37 mouse cellular contexts compared by ENCODE assay signal in genomic region chr11:87581161-87581865, GRCm38 (mm10). TPM values are rescaled to one million over a fixed set of nuclear protein-coding genes. Genes with fewer than 3 reads are reported as not detected.
A peak's percentile ranks its signal among the peaks of the same experiment; 100 is the strongest.
DNase-seq lines count a peak whose midpoint lies in the region; ATAC-seq and TF ChIP-seq lines count a peak whose summit lies in the region.
"Had no signal": no experiment of that assay in that cellular context is flagged by ENCODE, and none has a peak within 500 bp of the region (broad histone marks: within the 10 kb centered on the region; RNA-seq: fewer than 3 reads in every experiment).

No protein-coding gene starts in this region.

- no peak for TF ChIP-seq EP300 in heart, adult 2 months (IDR thresholded peaks at IDR 0.05; ENCODE audit: insufficient read depth, low read depth, low read length)

- intact Hi-C loops in heart, adult 2 months (cut with DNase I) = no loop called here
- intact Hi-C loops in heart, postnatal 14 days (cut with DNase I) = no loop called here

- H3K9me3 ChIP-seq in lung, embryonic 15.5 days = no peaks in the 10 kb centered on the region
- H3K9me3 ChIP-seq: embryonic facial prominence, embryonic 15.5 days; forebrain, embryonic 13.5 days; G1E; heart, embryonic 13.5 days; hindbrain, embryonic 10.5 days; hindbrain, embryonic 15.5 days; kidney, embryonic 15.5 days; liver, embryonic 15.5 days; neural tube, embryonic 15.5 days had no signal

- H3K27me3 ChIP-seq in cerebellum, adult 2 months (ENCODE audit: control insufficient read depth, insufficient read depth, low read length) = no peaks in the 10 kb centered on the region
- no peaks in the 10 kb centered on the region for H3K27me3 ChIP-seq in heart, adult 2 months (ENCODE audit: control insufficient read depth, insufficient read depth, low read length)
- H3K27me3 ChIP-seq in lung, embryonic 15.5 days = no peaks in the 10 kb centered on the region
- H3K27me3 ChIP-seq: embryonic facial prominence, embryonic 15.5 days; heart, embryonic 13.5 days; hindbrain, embryonic 15.5 days; kidney, embryonic 15.5 days; neural tube, embryonic 15.5 days had no signal

- WGBS in cerebellum, adult 2 months = 50% methylated on average over 12 of the region's 12 CpGs
- 87% methylated on average over 12 of the region's 12 CpGs for WGBS in heart, adult 2 months
- WGBS in lung, embryonic 15.5 days = 87% methylated on average over 12 of the region's 12 CpGs

- H3K79me2 ChIP-seq in heart, adult 2 months (replicated peaks; ENCODE audit: control insufficient read depth, insufficient read depth, low read length) = no peaks in the 10 kb centered on the region

- peak in 1 of 2 experiments; percentile 40 for DNase-seq in cerebellum, adult 2 months
- no peak for DNase-seq in cerebellum, postnatal 36 days
- no peak for DNase-seq in heart, adult 2 months
- no peak for DNase-seq in heart, postnatal 14 days
- DNase-seq in lung, postnatal 36 days = no peak
- DNase-seq in T-cell, adult 2 months (ENCODE audit: low spot score) = no peak
- DNase-seq: gastrocnemius, postnatal 14 days; heart, adult 18-20 months; heart, postnatal 10 days; kidney, adult 18-20 months; kidney, postnatal 36 days; liver; midbrain, embryonic 14.5 days; right cerebral cortex, postnatal 25 days; spleen, adult 18-20 months; thymus, postnatal 14 days had no signal

- H3K9ac ChIP-seq in heart, adult 2 months (ENCODE audit: low read depth, low read length) = no peak overlapping the region; the same call in 1 of the 2 replicates
- H3K9ac ChIP-seq in lung, embryonic 15.5 days = no peak overlapping the region
- H3K9ac ChIP-seq: embryonic facial prominence, embryonic 15.5 days; forebrain, embryonic 13.5 days; heart, embryonic 13.5 days; hindbrain, embryonic 15.5 days; kidney, embryonic 15.5 days; liver, embryonic 15.5 days; neural tube, embryonic 15.5 days had no signal

- peaks cover 5% of the 10 kb centered on the region; the same call in 1 of the 2 replicates for H3K36me3 ChIP-seq in heart, adult 2 months (ENCODE audit: control insufficient read depth, insufficient read depth, low read length)
- no peaks in the 10 kb centered on the region for H3K36me3 ChIP-seq in lung, embryonic 15.5 days
- H3K36me3 ChIP-seq: embryonic facial prominence, embryonic 15.5 days; G1E; heart, embryonic 13.5 days; hindbrain, embryonic 10.5 days; hindbrain, embryonic 15.5 days; kidney, embryonic 15.5 days; liver, embryonic 15.5 days; neural tube, embryonic 15.5 days had no signal

- H3K27ac ChIP-seq in cerebellum, adult 2 months (ENCODE audit: insufficient read depth, low read length) = peak overlapping the region; percentile 81
- H3K27ac ChIP-seq in heart, adult 2 months = peak overlapping the region; percentile 55
- H3K27ac ChIP-seq in lung, embryonic 15.5 days = no peak overlapping the region
- peak overlapping the region; percentile 84 for H3K27ac ChIP-seq in cortical plate, adult 2 months (ENCODE audit: insufficient read depth, low read length)
- H3K27ac ChIP-seq: embryonic facial prominence, embryonic 15.5 days; forebrain, embryonic 13.5 days; heart, embryonic 13.5 days; hindbrain, embryonic 10.5 days; hindbrain, embryonic 15.5 days; kidney, embryonic 15.5 days; liver, embryonic 15.5 days; macrophage; neural tube, embryonic 15.5 days had no signal

- H3K4me2 ChIP-seq in lung, embryonic 15.5 days = peak overlapping the region; percentile 82; the same call in 1 of the 2 replicates
- H3K4me2 ChIP-seq: embryonic facial prominence, embryonic 15.5 days; forebrain, embryonic 13.5 days; heart, embryonic 13.5 days; hindbrain, embryonic 15.5 days; kidney, embryonic 15.5 days; liver, embryonic 15.5 days; neural tube, embryonic 15.5 days had no signal

- peaks cover 41% of the 10 kb centered on the region for H3K4me1 ChIP-seq in cerebellum, adult 2 months (ENCODE audit: control insufficient read depth, insufficient read depth, low read length)
- H3K4me1 ChIP-seq in heart, adult 2 months (ENCODE audit: control insufficient read depth, insufficient read depth, low read length) = peaks cover 32% of the 10 kb centered on the region
- peaks cover 56% of the 10 kb centered on the region for H3K4me1 ChIP-seq in lung, embryonic 15.5 days
- H3K4me1 ChIP-seq in cortical plate, adult 2 months (ENCODE audit: control insufficient read depth, insufficient read depth, low read length) = peaks cover 4% of the 10 kb centered on the region

- ATAC-seq in lung, embryonic 15.5 days (ENCODE audit: borderline replicate concordance, extremely low read depth, low FRiP score, low TSS enrichment) = no peak
- ATAC-seq: forebrain, embryonic 13.5 days; inflammation-experienced regulatory T-cells, adult 6 months had no signal

- no peak for TF ChIP-seq POLR2A in cerebellum, adult 2 months (IDR thresholded peaks at IDR 0.05; ENCODE audit: borderline replicate concordance, insufficient read depth, low read length)
- no peak for TF ChIP-seq POLR2A in heart, adult 2 months (IDR thresholded peaks at IDR 0.05; ENCODE audit: insufficient read depth, low read depth, low read length)
- no peak for TF ChIP-seq POLR2A in cortical plate, adult 2 months (IDR thresholded peaks at IDR 0.05; ENCODE audit: extremely low read depth, insufficient read depth, low read length)

- H3K4me3 ChIP-seq in cerebellum, adult 2 months (replicated peaks; ENCODE audit: insufficient read depth, low read depth, low read length) = peak overlapping the region; percentile 42
- H3K4me3 ChIP-seq in heart, adult 2 months = no peak overlapping the region
- no peak overlapping the region for H3K4me3 ChIP-seq in lung, embryonic 15.5 days
- H3K4me3 ChIP-seq in cortical plate, adult 2 months (ENCODE audit: insufficient read depth, low read length) = peak overlapping the region; percentile 24
- H3K4me3 ChIP-seq: embryonic facial prominence, embryonic 15.5 days; forebrain, embryonic 13.5 days; heart, embryonic 13.5 days; hindbrain, embryonic 10.5 days; hindbrain, embryonic 15.5 days; kidney, embryonic 15.5 days; liver, embryonic 15.5 days; neural tube, embryonic 15.5 days had no signal

- no peak for TF ChIP-seq CTCF in cerebellum, adult 2 months (IDR thresholded peaks at IDR 0.05; ENCODE audit: borderline replicate concordance, insufficient read depth, low read depth, low read length)
- TF ChIP-seq CTCF in heart, adult 2 months (IDR thresholded peaks at IDR 0.05) = no peak
- no peak for TF ChIP-seq CTCF in cortical plate, adult 2 months (IDR thresholded peaks at IDR 0.05; ENCODE audit: extremely low read depth, insufficient read depth, low read length)

RNA-seq across cellular contexts. Expression of gene Mtmr4, which starts 10.6 kb away (rescaled TPM):
- polyA plus RNA-seq in cerebellum, adult 2 months (2012; rRNA removed) = 66.9 and 67.8 TPM in 2 replicates
- 10 to 100 TPM; 24.7 to 27.8 TPM for total RNA-seq in heart, adult 2 months (2021)
- 7.9 and 19.0 TPM in 2 replicates for polyA plus RNA-seq in heart, adult 2 months (2012; rRNA removed)
- 10 to 100 TPM; 16.0 to 22.9 TPM for total RNA-seq in heart, postnatal 14 days (2021)
- polyA plus RNA-seq in lung, embryonic 15.5 days (2015; fragmentation: Nextera tagmentation; extraction: Ambion mirVana) = 34.8 and 34.9 TPM in 2 replicates
- polyA plus RNA-seq in cortical plate, adult 2 months (2012; rRNA removed) = 46.0 and 47.0 TPM in 2 replicates

RNA-seq across cellular contexts. Expression of gene Sept4, which starts 12.6 kb away (rescaled TPM):
- 962 and 1,033 TPM in 2 replicates for polyA plus RNA-seq in cerebellum, adult 2 months (2012; rRNA removed)
- total RNA-seq in heart, adult 2 months (2021) = 10 to 100 TPM; 36.7 to 38.6 TPM
- 39.9 and 54.4 TPM in 2 replicates for polyA plus RNA-seq in heart, adult 2 months (2012; rRNA removed)
- total RNA-seq in heart, postnatal 14 days (2021) = 10 to 100 TPM; 70.3 to 70.8 TPM
- polyA plus RNA-seq in lung, embryonic 15.5 days (2015; fragmentation: Nextera tagmentation; extraction: Ambion mirVana) = 76.8 and 85.6 TPM in 2 replicates
- 424 and 429 TPM in 2 replicates for polyA plus RNA-seq in cortical plate, adult 2 months (2012; rRNA removed)
- polyA plus RNA-seq: macrophage had no signal

RNA-seq across cellular contexts. Expression of gene Gm11492, which starts 14.9 kb away (rescaled TPM):
- polyA plus RNA-seq in cerebellum, adult 2 months (2012; rRNA removed) = not detected in 2 replicates
- total RNA-seq in heart, adult 2 months (2021) = not detected
- 0.04 TPM in 1 of 2 replicates, not detected in the other for polyA plus RNA-seq in heart, adult 2 months (2012; rRNA removed)
- total RNA-seq in heart, postnatal 14 days (2021) = not detected
- not detected in 2 replicates for polyA plus RNA-seq in lung, embryonic 15.5 days (2015; fragmentation: Nextera tagmentation; extraction: Ambion mirVana)
- polyA plus RNA-seq in cortical plate, adult 2 months (2012; rRNA removed) = 0.06 and 0.13 TPM in 2 replicates
- total RNA-seq: adrenal gland, postnatal 10 days; gastrocnemius, postnatal 14 days; heart, adult 18-20 months; heart, postnatal 10 days; layer of hippocampus, adult 8-10 months; layer of hippocampus, postnatal 36 days; left cerebral cortex, postnatal 10 days; megakaryocyte-erythroid progenitor cell, adult 5-6 weeks had no signal
- polyA plus RNA-seq: embryonic facial prominence, embryonic 15.5 days; forebrain, embryonic 13.5 days; G1E; heart, embryonic 13.5 days; hindbrain, embryonic 10.5 days; hindbrain, embryonic 15.5 days; inflammation-experienced regulatory T-cells, adult 6 months; kidney, embryonic 15.5 days; limb, embryonic 11.5 days; liver, embryonic 15.5 days; macrophage; midbrain, embryonic 14.5 days; neural tube, embryonic 15.5 days; stomach, embryonic 16.5 days; urinary bladder, adult 2 months had no signal

RNA-seq across cellular contexts. Expression of gene Hsf5, which starts 35.7 kb away (rescaled TPM):
- polyA plus RNA-seq in cerebellum, adult 2 months (2012; rRNA removed) = 0.36 and 0.43 TPM in 2 replicates
- total RNA-seq in heart, adult 2 months (2021) = under 1 TPM in 1 of 2 experiments, not detected in 1; 0.05 TPM
- 0.02 and 0.06 TPM in 2 replicates for polyA plus RNA-seq in heart, adult 2 months (2012; rRNA removed)
- total RNA-seq in heart, postnatal 14 days (2021) = under 1 TPM in 1 of 2 experiments, not detected in 1; 0.07 TPM
- 0.15 and 0.21 TPM in 2 replicates for polyA plus RNA-seq in lung, embryonic 15.5 days (2015; fragmentation: Nextera tagmentation; extraction: Ambion mirVana)
- polyA plus RNA-seq in cortical plate, adult 2 months (2012; rRNA removed) = 0.40 and 0.42 TPM in 2 replicates
- total RNA-seq: gastrocnemius, postnatal 14 days; heart, adult 18-20 months had no signal
- polyA plus RNA-seq: G1E; liver, embryonic 15.5 days; macrophage had no signal

Comparison
In these comparisons a context has a peak if more than half of its experiments do, and no peak if none do; other contexts are left out.
1. H3K4me3 ChIP-seq: peak in cerebellum, adult 2 months (single experiment) and cortical plate, adult 2 months (single experiment); none in heart, adult 2 months (single experiment) and lung, embryonic 15.5 days (single experiment).